Mouse (Mus musculus) forebrain, embryonic 11.5 days (tissue): ENCODE data around the gene Camk2g. TPM values are rescaled to one million over a fixed set of nuclear protein-coding genes. Genes with fewer than 3 reads are reported as not detected.
A peak's percentile ranks its signal among the peaks of the same experiment; 100 is the strongest.

Experiments
- ATAC-seq: fragments of 200-750 bp; cut with Nextera tagmentation; replicated peaks from 2 replicates; pipeline ENCODE4 v1.8.0; 2017; ENCODE audit warnings: moderate TSS enrichment; ENCODE audit not compliant: low FRiP score
- DNase-seq: peaks from one replicate; pipeline ENCODE4 v3.0.0-alpha.2; 2017; ENCODE audit warnings: low spot score
- H3K27ac ChIP-seq: fragments of 300-500 bp; sonication (generic); 2 replicates; pipeline ENCODE4 v1.5.1; 2014; ENCODE audit warnings: low read depth, low read length
- H3K27me3 ChIP-seq: fragments of 300-500 bp; sonication (generic); 2 replicates; pipeline ENCODE4 v1.6.1; 2014; ENCODE audit warnings: mild to moderate bottlenecking, low read length, mixed read lengths; ENCODE audit not compliant: control insufficient read depth, insufficient read depth
- H3K36me3 ChIP-seq: fragments of 300-500 bp; sonication (generic); 2 replicates; pipeline ENCODE4 v1.6.1; 2014; ENCODE audit warnings: mild to moderate bottlenecking, low read length, moderate library complexity, mixed read lengths; ENCODE audit not compliant: control insufficient read depth, insufficient read depth
- H3K4me1 ChIP-seq: fragments of 300-500 bp; sonication (generic); replicated peaks from 2 replicates; pipeline ENCODE4 v1.6.1; 2014; ENCODE audit warnings: low read length, mixed read lengths; ENCODE audit not compliant: control insufficient read depth, insufficient read depth
- H3K4me2 ChIP-seq: fragments of 300-500 bp; sonication (generic); 2 replicates; pipeline ENCODE4 v1.6.1; 2014; ENCODE audit warnings: low read depth, mild to moderate bottlenecking, low read length, moderate library complexity, mixed read lengths; ENCODE audit not compliant: severe bottlenecking
- H3K4me3 ChIP-seq: fragments of 300-500 bp; sonication (generic); 2 replicates; pipeline ENCODE4 v1.5.1; 2014; ENCODE audit warnings: low read depth, low read length
- H3K9ac ChIP-seq: fragments of 300-500 bp; sonication (generic); 2 replicates; pipeline ENCODE4 v1.6.1; 2014; ENCODE audit warnings: low read length
- H3K9me3 ChIP-seq: fragments of 300-500 bp; sonication (generic); 2 replicates; pipeline ENCODE4 v1.6.1; 2016; ENCODE audit warnings: low read length, mixed read lengths; ENCODE audit not compliant: control insufficient read depth
- WGBS: fragments of 180-500 bp; shearing (Covaris S2); extraction: QIAGEN DNeasy Blood & Tissue Kit; methylation state at CpG from one replicate; pipeline ENCODE4 v1.1.7; 2014; 5-methylcytosine and 5-hydroxymethylcytosine counted together
- polyA plus RNA-seq: library from polyadenylated mRNA; unstranded; fragments of >200 nt; fragmentation: Nextera tagmentation; extraction: Ambion mirVana; gene quantifications from 2 replicates; pipeline ENCODE4 v1.2.1, GENCODE M21; 2014

Gene Camk2g
- 46.8 and 52.0 TPM in 2 replicates for polyA plus RNA-seq

DNA sequence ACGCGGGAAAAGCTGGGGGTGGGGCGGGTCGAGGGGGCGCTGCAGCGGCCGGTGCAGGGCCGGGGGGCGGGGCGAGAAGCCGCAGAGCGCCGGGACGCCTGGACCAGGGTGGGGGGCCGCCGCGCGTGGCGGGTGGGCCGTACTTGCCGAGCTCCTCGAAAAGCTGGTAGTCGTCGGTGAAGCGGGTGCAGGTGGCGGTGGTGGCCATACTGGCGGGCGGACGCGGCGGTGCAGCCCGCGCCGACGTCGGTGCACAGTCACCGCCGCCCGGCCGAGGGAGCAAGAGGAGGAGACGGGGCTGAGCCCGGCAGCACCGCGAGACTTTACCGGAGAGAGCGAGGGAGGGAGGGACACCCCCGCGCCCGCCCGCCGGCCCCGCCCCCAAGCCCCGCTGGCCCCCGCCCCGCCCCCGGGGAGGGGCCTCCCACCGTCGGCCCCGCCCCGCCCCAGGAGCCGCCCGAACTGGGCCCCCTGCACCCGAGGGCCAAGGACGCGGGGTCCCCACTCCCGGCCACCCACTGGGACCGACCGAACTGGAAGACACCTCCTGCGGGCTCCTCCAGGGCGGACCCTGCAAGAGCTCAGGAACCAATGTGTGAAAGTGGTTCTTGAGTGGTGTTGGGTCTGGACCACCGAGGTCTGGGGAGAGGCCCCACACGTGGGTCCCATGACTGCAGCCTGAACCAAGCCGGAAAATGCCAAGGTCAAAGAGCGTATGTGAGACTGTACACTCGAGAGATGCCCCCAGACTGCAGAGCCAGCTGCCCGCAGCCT lies at the start of gene Camk2g:
Gene Camk2g, minus strand, starts transcription at position 331 of the 774 bp plus-strand sequence.
- no peaks in the 10 kb centered on the region; the same call in 1 of the 2 replicates for H3K36me3 ChIP-seq
- H3K4me1 ChIP-seq: 0 out of 2 replicates have a peak, but pooled peaks cover 3% of the 10 kb centered on the region
- H3K9me3 ChIP-seq: no peaks in the 10 kb centered on the region
- H3K27ac ChIP-seq: peak within 1 kb of the TSS; percentile 57; the same call in 1 of the 2 replicates
- H3K27me3 ChIP-seq: no peaks in the 10 kb centered on the region
- peak within 1 kb of the TSS; percentile 82 for H3K9ac ChIP-seq
- peak within 1 kb of the TSS; percentile 89 for H3K4me3 ChIP-seq
- ATAC-seq: peak; percentile 88
- H3K4me2 ChIP-seq: peak within 1 kb of the TSS; percentile 86
- DNase-seq: peak; percentile 93
- WGBS: under 1% methylated on average over 64 of the region's 76 CpGs

- H3K9ac ChIP-seq: no peak overlapping the region
- no peaks in the 10 kb centered on the region for H3K9me3 ChIP-seq
- WGBS: 81% methylated on average over 3 of the region's 3 CpGs
- no peak overlapping the region for H3K4me3 ChIP-seq
- ATAC-seq (no peak), DNase-seq (no peak)
- H3K4me1 ChIP-seq: no peaks in the 10 kb centered on the region
- no peak overlapping the region for H3K4me2 ChIP-seq
- H3K36me3 ChIP-seq: no peaks in the 10 kb centered on the region
- H3K27me3 ChIP-seq: no peaks in the 10 kb centered on the region
- H3K27ac ChIP-seq: no peak overlapping the region
These were observed 48.7 kb upstream of the Camk2g start for GRCm38 (mm10) chr14:20842629-20843028.

DNA sequence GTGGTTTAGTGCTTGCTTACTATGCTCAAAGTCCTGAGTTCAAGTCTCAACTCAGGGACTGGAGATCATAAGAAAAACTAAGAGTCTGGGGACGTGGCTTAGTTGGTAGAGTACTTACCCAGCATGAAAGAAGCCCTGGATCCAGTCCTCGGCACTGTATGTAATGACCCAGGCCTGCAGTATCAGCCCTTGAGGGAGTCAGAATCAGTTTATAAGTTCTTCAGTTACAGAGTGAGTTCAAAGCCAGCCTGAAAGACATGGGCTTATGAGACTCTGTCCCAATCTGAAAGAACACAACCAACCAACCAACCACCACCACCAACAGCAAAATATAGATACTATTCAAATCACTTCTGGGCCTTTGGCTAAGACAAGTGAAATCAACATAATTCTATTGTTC lies 47.6 kb upstream of the Camk2g start:
- WGBS: 93% methylated on average over 2 of the region's 2 CpGs

DNA sequence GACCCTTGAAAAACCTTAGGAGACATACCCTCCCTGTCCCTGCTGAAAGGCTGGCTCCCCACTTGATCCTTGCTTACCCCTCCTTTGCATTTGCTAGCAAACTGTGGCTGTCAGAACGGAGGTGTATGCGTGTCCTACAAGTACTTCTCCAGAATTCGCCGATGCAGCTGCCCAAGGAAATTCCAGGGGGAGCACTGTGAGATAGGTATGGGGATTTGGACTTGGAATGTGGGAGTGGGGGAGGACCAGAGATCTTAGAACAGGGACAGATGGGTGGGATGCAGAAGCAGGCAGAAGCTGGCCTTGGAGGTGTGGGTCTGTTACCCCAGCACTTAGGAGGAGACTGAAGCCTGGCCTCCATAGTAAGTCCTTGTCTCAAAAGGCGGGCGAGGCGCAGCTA lies 43.8 kb upstream of the Camk2g start:
- H3K9me3 ChIP-seq: no peaks in the 10 kb centered on the region
- no peak for DNase-seq
- 74% methylated on average over 7 of the region's 7 CpGs for WGBS
- no peaks in the 10 kb centered on the region for H3K27me3 ChIP-seq
- H3K4me3 ChIP-seq: no peak overlapping the region
- no peak overlapping the region for H3K27ac ChIP-seq
- no peak for ATAC-seq
- H3K4me1 ChIP-seq: 0 out of 2 replicates have a peak, but pooled peaks cover 3% of the 10 kb centered on the region
- H3K36me3 ChIP-seq: no peaks in the 10 kb centered on the region
- no peak overlapping the region for H3K9ac ChIP-seq
- no peak overlapping the region for H3K4me2 ChIP-seq

More for the DNA sequence above, 47.6 kb upstream of the Camk2g start:
- ATAC-seq: no peak
- Histone ChIP-seq H3K4me3 (no peak overlapping the region), H3K9me3 (no peaks in the 10 kb centered on the region), H3K4me2 (no peak overlapping the region), H3K36me3 (no peaks in the 10 kb centered on the region), H3K27ac (no peak overlapping the region), H3K4me1 (0 out of 2 replicates have a peak, but pooled peaks cover 3% of the 10 kb centered on the region), H3K9ac (no peak overlapping the region), H3K27me3 (no peaks in the 10 kb centered on the region)
- no peak for DNase-seq

DNA sequence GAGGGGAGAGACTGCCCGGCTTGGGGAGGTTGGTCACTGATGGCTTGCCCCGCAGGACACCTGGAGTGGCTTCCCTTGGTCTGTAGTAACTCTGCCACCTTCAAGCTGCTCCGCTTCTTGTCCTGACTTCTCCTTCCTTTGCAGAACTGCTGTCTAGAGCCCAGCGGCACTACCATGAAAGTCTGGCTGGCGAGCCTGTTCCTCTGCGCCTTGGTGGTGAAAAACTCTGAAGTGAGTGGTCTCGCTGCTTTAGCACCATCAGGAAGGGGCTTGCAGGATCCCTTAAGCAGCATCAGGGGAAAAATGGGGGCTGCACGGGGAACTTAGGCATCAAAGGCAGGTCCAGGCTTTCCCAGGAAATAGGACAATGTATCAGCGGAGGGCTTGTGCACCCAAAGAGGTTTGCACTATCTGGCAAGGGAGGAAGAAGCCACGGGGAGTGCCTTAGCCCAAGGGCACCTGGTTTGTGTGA lies 43.1 kb upstream of the Camk2g start:
- Histone ChIP-seq H3K36me3 (no peaks in the 10 kb centered on the region), H3K4me2 (peak overlapping the region; percentile 87), H3K9ac (peak overlapping the region; percentile 72), H3K9me3 (no peaks in the 10 kb centered on the region), H3K27ac (no peak overlapping the region), H3K4me1 (0 out of 2 replicates have a peak, but pooled peaks cover 3% of the 10 kb centered on the region), H3K27me3 (no peaks in the 10 kb centered on the region), H3K4me3 (peak overlapping the region; percentile 46)
- ATAC-seq (no peak), DNase-seq (no peak)
- WGBS: 3% methylated on average over 10 of the region's 10 CpGs

GRCm38 (mm10) chr14:20836171-20836904 lies 42.5 kb upstream of the Camk2g start, which contains the start of gene Plau:
Plau (plus strand) TSS chr14:20836660.
- no peaks in the 10 kb centered on the region for H3K36me3 ChIP-seq
- H3K27ac ChIP-seq: no peak within 1 kb of the TSS
- peak within 1 kb of the TSS; percentile 87 for H3K4me2 ChIP-seq
- under 1% methylated on average over 33 of the region's 33 CpGs for WGBS
- H3K9ac ChIP-seq: peak within 1 kb of the TSS; percentile 72
- H3K4me1 ChIP-seq: 0 out of 2 replicates have a peak, but pooled peaks cover 3% of the 10 kb centered on the region
- H3K9me3 ChIP-seq: no peaks in the 10 kb centered on the region
- peak within 1 kb of the TSS; percentile 46 for H3K4me3 ChIP-seq
- DNase-seq (peak; percentile 87), ATAC-seq (peak; percentile 95)
- H3K27me3 ChIP-seq: no peaks in the 10 kb centered on the region

- DNase-seq: no peak
- Histone ChIP-seq H3K4me2 (no peak overlapping the region), H3K27me3 (no peaks in the 10 kb centered on the region), H3K9ac (no peak overlapping the region), H3K36me3 (no peaks in the 10 kb centered on the region), H3K4me1 (0 out of 2 replicates have a peak, but pooled peaks cover 3% of the 10 kb centered on the region), H3K27ac (no peak overlapping the region), H3K9me3 (no peaks in the 10 kb centered on the region), H3K4me3 (no peak overlapping the region)
- 72% methylated on average over 7 of the region's 7 CpGs for WGBS
- ATAC-seq: no peak
These were observed 40.2 kb upstream of the Camk2g start for GRCm38 (mm10) chr14:20834136-20834535.

DNA sequence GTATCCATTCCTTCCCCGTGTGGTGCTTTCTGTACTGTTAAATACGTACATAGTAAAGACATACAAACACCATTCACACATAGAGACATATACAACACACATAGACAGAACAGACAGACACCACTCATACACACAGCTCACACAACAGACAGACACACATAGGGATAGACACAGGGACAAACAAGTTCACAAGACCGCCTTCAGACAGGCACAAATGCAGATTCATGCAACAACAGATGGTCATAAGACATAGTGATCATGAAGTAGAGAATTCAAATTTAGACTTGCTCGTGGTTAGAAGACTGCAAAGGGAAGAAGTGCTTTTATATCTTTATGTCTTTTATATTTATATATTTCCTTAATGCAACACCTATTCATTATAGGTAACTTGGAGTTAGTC lies 39.6 kb upstream of the Camk2g start:
- H3K36me3 ChIP-seq: no peaks in the 10 kb centered on the region
- H3K4me3 ChIP-seq: no peak overlapping the region
- H3K9ac ChIP-seq: no peak overlapping the region
- 0 out of 2 replicates have a peak, but pooled peaks cover 3% of the 10 kb centered on the region for H3K4me1 ChIP-seq
- H3K4me2 ChIP-seq: no peak overlapping the region
- ATAC-seq (no peak), DNase-seq (no peak)
- no peaks in the 10 kb centered on the region for H3K9me3 ChIP-seq
- WGBS: 88% methylated on average over 4 of the region's 4 CpGs
- H3K27me3 ChIP-seq: no peaks in the 10 kb centered on the region
- no peak overlapping the region for H3K27ac ChIP-seq
